Mouse (Mus musculus): ENCODE measurements around the gene Gm20388.

GRCm38 (mm10) chr8:121675701-121676100, 1765.1 kb downstream of the Gm20388 start:
- TF ChIP-seq CTCF (IDR thresholded peaks at IDR 0.05; ENCODE audit: low read depth, low read length) (no peak), GATA1 (IDR thresholded peaks at IDR 0.05; ENCODE audit: borderline replicate concordance, low read length) (no peak), POLR2AphosphoS5 (IDR thresholded peaks at IDR 0.05; ENCODE audit: insufficient replicate concordance, low read depth, low read length) (no peak), TAL1 (conservative IDR thresholded peaks at IDR 0.05; ENCODE audit: low read depth, low read length) (no peak), GATA2 (IDR thresholded peaks at IDR 0.05; ENCODE audit: borderline replicate concordance, low read depth, low read length) (no peak)

All from G1E (cell line).